Mouse (Mus musculus) C2C12 (cell line): Measurements from ENCODE around the gene Susd1. TPM values are rescaled to one million over a fixed set of nuclear protein-coding genes. Genes with fewer than 3 reads are reported as not detected.

Experiments
- H3K27me3 ChIP-seq: one replicate; pipeline ENCODE4 v1.6.1; 2011; ENCODE audit not compliant: control insufficient read depth, insufficient read depth, insufficient read length
- H3K36me3 ChIP-seq: one replicate; pipeline ENCODE4 v1.6.1; 2011; ENCODE audit not compliant: control insufficient read depth, insufficient read depth
- H3K4me3 ChIP-seq: one replicate; pipeline ENCODE4 v1.5.1; 2011; ENCODE audit warnings: mild to moderate bottlenecking, control low read depth; ENCODE audit not compliant: poor library complexity, insufficient read depth, severe bottlenecking
- H3K79me2 ChIP-seq: one replicate; pipeline ENCODE4 v1.6.1; 2011; ENCODE audit not compliant: control insufficient read depth, insufficient read depth
- H3K79me3 ChIP-seq: one replicate; pipeline ENCODE4 v1.6.1; 2011; ENCODE audit warnings: low read depth, control low read depth
- H3ac ChIP-seq: one replicate; pipeline ENCODE3; 2011; ENCODE audit warnings: low read depth; ENCODE audit not compliant: control insufficient read depth, insufficient read length
- CEBPB ChIP-seq: IDR thresholded peaks from one replicate; pipeline ENCODE4 v1.6.1; 2011; ENCODE audit warnings: low read depth, mild to moderate bottlenecking, control low read depth, moderate library complexity
- CTCF ChIP-seq: IDR thresholded peaks from one replicate; pipeline ENCODE4 v1.5.1; 2011; ENCODE audit not compliant: control insufficient read depth, insufficient read depth, insufficient read length
- FOSL1 ChIP-seq: IDR thresholded peaks from one replicate; pipeline ENCODE4 v1.8.0; 2011; ENCODE audit warnings: mild to moderate bottlenecking, low read length; ENCODE audit not compliant: poor library complexity, insufficient read depth, severe bottlenecking
- MAX ChIP-seq: IDR thresholded peaks from one replicate; pipeline ENCODE4 v1.6.1; 2011; ENCODE audit warnings: mild to moderate bottlenecking, control low read depth
- MYOD1 ChIP-seq: IDR thresholded peaks from one replicate; pipeline ENCODE4 v1.6.1; 2011; ENCODE audit warnings: low read depth; ENCODE audit not compliant: control insufficient read depth, insufficient read length
- MYOG ChIP-seq: IDR thresholded peaks from one replicate; pipeline ENCODE4 v1.6.1; 2011; ENCODE audit not compliant: control insufficient read depth, insufficient read length; ENCODE audit errors: extremely low read depth
- USF1 ChIP-seq: IDR thresholded peaks from one replicate; pipeline ENCODE4 v1.6.1; 2011; ENCODE audit warnings: low read depth, mild to moderate bottlenecking, control low read depth, moderate library complexity
- polyA plus RNA-seq: library from polyadenylated mRNA; unstranded; fragments of >200 nt; fragmentation: generic; extraction: Trizol; gene quantifications from one replicate; pipeline ENCODE4 v1.2.1, GENCODE M21; 2012; ENCODE audit warnings: missing spikeins

Gene Susd1
- polyA plus RNA-seq, 1 experiment = 1.5 TPM

- Histone ChIP-seq H3ac (no peak overlapping the region), H3K36me3 (no peaks in the 10 kb centered on the region)
- no peak for TF ChIP-seq MYOD1
- TF ChIP-seq FOSL1 = no peak
- no peak for TF ChIP-seq USF1
- TF ChIP-seq MAX = no peak
- TF ChIP-seq MYOG = no peak
- TF ChIP-seq CEBPB = no peak
- TF ChIP-seq CTCF = no peak
Observed at GRCm38 (mm10) chr4:59461116-59461727, 22.8 kb upstream of the Susd1 start.

GRCm38 (mm10) chr4:59459216-59459955 lies 21.0 kb upstream of the Susd1 start:
- Histone ChIP-seq H3K4me3 (no peak overlapping the region), H3K79me2 (no peaks in the 10 kb centered on the region), H3ac (no peak overlapping the region), H3K79me3 (no peaks in the 10 kb centered on the region), H3K36me3 (no peaks in the 10 kb centered on the region), H3K27me3 (no peaks in the 10 kb centered on the region)
- TF ChIP-seq MAX (no peak), CEBPB (no peak), MYOG (no peak), CTCF (no peak), MYOD1 (no peak), USF1 (no peak), FOSL1 (no peak)

More at GRCm38 (mm10) chr4:59461116-59461727, 22.8 kb upstream of the Susd1 start:
- Histone ChIP-seq H3K4me3 (no peak overlapping the region), H3K79me3 (no peaks in the 10 kb centered on the region), H3K79me2 (no peaks in the 10 kb centered on the region), H3K27me3 (no peaks in the 10 kb centered on the region)

GRCm38 (mm10) chr4:59457941-59458340 lies 19.5 kb upstream of the Susd1 start:
- H3K4me3 ChIP-seq = no peak overlapping the region
- H3K79me3 ChIP-seq = no peaks in the 10 kb centered on the region
- no peaks in the 10 kb centered on the region for H3K36me3 ChIP-seq
- H3K27me3 ChIP-seq = no peaks in the 10 kb centered on the region
- H3K79me2 ChIP-seq = no peaks in the 10 kb centered on the region
- H3ac ChIP-seq = no peak overlapping the region
- TF ChIP-seq CTCF (no peak), CEBPB (no peak), MYOD1 (no peak), MAX (no peak), MYOG (no peak), USF1 (no peak), FOSL1 (no peak)

- no peaks in the 10 kb centered on the region for H3K79me3 ChIP-seq
- H3K79me2 ChIP-seq = no peaks in the 10 kb centered on the region
- H3ac ChIP-seq = no peak overlapping the region
- H3K27me3 ChIP-seq = no peaks in the 10 kb centered on the region
- H3K36me3 ChIP-seq = no peaks in the 10 kb centered on the region
- TF ChIP-seq MYOD1 (no peak), FOSL1 (no peak), MAX (no peak), USF1 (no peak), MYOG (no peak), CTCF (no peak), CEBPB (no peak)
- H3K4me3 ChIP-seq = no peak overlapping the region
Observed at GRCm38 (mm10) chr4:59457091-59457490, 18.7 kb upstream of the Susd1 start.

DNA sequence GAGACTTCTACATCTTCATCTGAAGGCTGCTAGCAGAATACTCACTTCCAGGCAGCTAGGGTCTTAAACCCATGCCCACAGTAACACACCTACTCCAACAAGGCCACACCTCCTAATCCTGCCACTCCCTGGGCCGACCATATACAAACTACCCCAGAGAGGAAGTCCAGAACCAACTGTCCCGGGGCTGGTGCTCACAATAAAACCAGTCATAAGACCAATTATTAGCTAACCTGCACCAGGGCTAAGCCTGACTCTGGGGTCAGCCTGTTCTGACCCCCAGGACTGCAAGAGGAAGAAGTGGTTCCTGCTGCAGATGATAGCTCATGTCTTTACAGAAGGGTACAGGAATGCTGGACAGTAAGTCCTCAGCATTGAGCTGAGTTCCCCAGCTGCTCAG lies 17.0 kb upstream of the Susd1 start:
- Histone ChIP-seq H3K27me3 (no peaks in the 10 kb centered on the region), H3K79me3 (no peaks in the 10 kb centered on the region), H3K36me3 (no peaks in the 10 kb centered on the region), H3ac (no peak overlapping the region), H3K79me2 (no peaks in the 10 kb centered on the region), H3K4me3 (no peak overlapping the region)
- TF ChIP-seq USF1 (no peak), MAX (no peak), FOSL1 (no peak), CTCF (no peak), MYOD1 (no peak), CEBPB (no peak), MYOG (no peak)
